Comparison of ENCODE assay signal across 14 mouse cellular contexts in genomic region chr8:61374059-61374755, GRCm38 (mm10).
DNase-seq lines count a peak whose midpoint lies in the region; ATAC-seq and TF ChIP-seq lines count a peak whose summit lies in the region.
"Had no signal": no experiment of that assay in that cellular context is flagged by ENCODE, and none has a peak within 500 bp of the region (broad histone marks: within the 10 kb centered on the region; RNA-seq: fewer than 3 reads in every experiment).

No protein-coding gene starts in this region.

- H3K36me3 ChIP-seq in hindbrain, embryonic 14.5 days (replicated peaks; ENCODE audit: control insufficient read depth, insufficient read depth), result peaks cover 26% of the 10 kb centered on the region
- peaks cover 29% of the 10 kb centered on the region for H3K36me3 ChIP-seq in hindbrain, embryonic 12.5 days
- peaks cover 28% of the 10 kb centered on the region for H3K36me3 ChIP-seq in neural tube, embryonic 13.5 days
- no peaks in the 10 kb centered on the region for H3K36me3 ChIP-seq in stomach, postnatal 0 days (ENCODE audit: control insufficient read depth, insufficient read depth, low read length)
- H3K36me3 ChIP-seq: liver, embryonic 13.5 days had no signal

- no peak for TF ChIP-seq EP300 in stomach, postnatal 0 days (optimal IDR thresholded peaks at IDR 0.05)

- 0 out of 2 replicates have a peak overlapping the region, but pooled peaks have one; percentile 3 for H3K27ac ChIP-seq in hindbrain, embryonic 14.5 days
- no peak overlapping the region for H3K27ac ChIP-seq in hindbrain, embryonic 12.5 days
- no peak overlapping the region for H3K27ac ChIP-seq in neural tube, embryonic 13.5 days (replicated peaks)
- H3K27ac ChIP-seq in stomach, postnatal 0 days (replicated peaks), result no peak overlapping the region
- H3K27ac ChIP-seq: liver, embryonic 13.5 days had no signal

- no peak overlapping the region for H3K4me3 ChIP-seq in hindbrain, embryonic 14.5 days (replicated peaks; ENCODE audit: low read length)
- H3K4me3 ChIP-seq in hindbrain, embryonic 12.5 days, result no peak overlapping the region
- no peak overlapping the region for H3K4me3 ChIP-seq in neural tube, embryonic 13.5 days
- H3K4me3 ChIP-seq in stomach, postnatal 0 days (ENCODE audit: low read depth, low read length), result no peak overlapping the region
- H3K4me3 ChIP-seq: liver, embryonic 13.5 days; myocyte had no signal

- ATAC-seq in hindbrain, embryonic 14.5 days (ENCODE audit: low FRiP score), result peak; percentile 40; the same call in 1 of the 2 replicates
- no peak for ATAC-seq in hindbrain, embryonic 12.5 days (ENCODE audit: low FRiP score)
- peak; percentile 64; the same call in 1 of the 2 replicates for ATAC-seq in neural tube, embryonic 13.5 days (ENCODE audit: low read depth)
- ATAC-seq in granulocyte monocyte progenitor cell, adult 5-6 weeks (replicated peaks; ENCODE audit: poor library complexity, severe bottlenecking), result peak; percentile 35; the same call in 1 of the 2 replicates
- no peak; the same call in 1 of the 2 replicates for ATAC-seq in stomach, postnatal 0 days (ENCODE audit: low FRiP score, low TSS enrichment)

- 85% methylated on average over 16 of the region's 16 CpGs for WGBS in hindbrain, embryonic 14.5 days
- WGBS in hindbrain, embryonic 12.5 days, result 85% methylated on average over 16 of the region's 16 CpGs
- 83% methylated on average over 16 of the region's 16 CpGs for WGBS in neural tube, embryonic 13.5 days
- WGBS in stomach, postnatal 0 days, result 88% methylated on average over 16 of the region's 16 CpGs

- H3K27me3 ChIP-seq in hindbrain, embryonic 14.5 days (ENCODE audit: control insufficient read depth, insufficient read depth, low read length), result no peaks in the 10 kb centered on the region
- H3K27me3 ChIP-seq in hindbrain, embryonic 12.5 days, result no peaks in the 10 kb centered on the region
- no peaks in the 10 kb centered on the region for H3K27me3 ChIP-seq in neural tube, embryonic 13.5 days
- H3K27me3 ChIP-seq in stomach, postnatal 0 days (ENCODE audit: control insufficient read depth, insufficient read depth, low read length), result no peaks in the 10 kb centered on the region
- H3K27me3 ChIP-seq: liver, embryonic 13.5 days had no signal

- H3K4me2 ChIP-seq in hindbrain, embryonic 14.5 days (replicated peaks), result no peak overlapping the region
- H3K4me2 ChIP-seq in hindbrain, embryonic 12.5 days (replicated peaks), result no peak overlapping the region
- H3K4me2 ChIP-seq in neural tube, embryonic 13.5 days, result no peak overlapping the region
- H3K4me2 ChIP-seq in stomach, postnatal 0 days (replicated peaks; ENCODE audit: low read depth), result no peak overlapping the region
- H3K4me2 ChIP-seq: liver, embryonic 13.5 days had no signal

- H3K4me1 ChIP-seq in hindbrain, embryonic 14.5 days (replicated peaks; ENCODE audit: control insufficient read depth, insufficient read depth, low read length), result peaks cover 7% of the 10 kb centered on the region; the same call in 1 of the 2 replicates
- peaks cover 18% of the 10 kb centered on the region for H3K4me1 ChIP-seq in hindbrain, embryonic 12.5 days
- H3K4me1 ChIP-seq in neural tube, embryonic 13.5 days (replicated peaks), result peaks cover 5% of the 10 kb centered on the region
- H3K4me1 ChIP-seq in stomach, postnatal 0 days (replicated peaks; ENCODE audit: control insufficient read depth, insufficient read depth), result no peaks in the 10 kb centered on the region
- H3K4me1 ChIP-seq: liver, embryonic 13.5 days had no signal

- TF ChIP-seq CTCF in stomach, postnatal 0 days (IDR thresholded peaks at IDR 0.05; ENCODE audit: low read depth), result peak; percentile 59

- no peaks in the 10 kb centered on the region for H3K9me3 ChIP-seq in hindbrain, embryonic 14.5 days (ENCODE audit: control insufficient read depth, low read length)
- no peaks in the 10 kb centered on the region for H3K9me3 ChIP-seq in hindbrain, embryonic 12.5 days (replicated peaks)
- H3K9me3 ChIP-seq in neural tube, embryonic 13.5 days, result no peaks in the 10 kb centered on the region
- H3K9me3 ChIP-seq in stomach, postnatal 0 days (ENCODE audit: control insufficient read depth, low read length), result no peaks in the 10 kb centered on the region
- H3K9me3 ChIP-seq: liver, embryonic 13.5 days had no signal

- H3K9ac ChIP-seq in hindbrain, embryonic 14.5 days, result no peak overlapping the region
- no peak overlapping the region for H3K9ac ChIP-seq in hindbrain, embryonic 12.5 days
- H3K9ac ChIP-seq in neural tube, embryonic 13.5 days, result no peak overlapping the region
- no peak overlapping the region for H3K9ac ChIP-seq in stomach, postnatal 0 days (ENCODE audit: low read length)
- H3K9ac ChIP-seq: liver, embryonic 13.5 days had no signal

- DNase-seq in hindbrain, embryonic 14.5 days (ENCODE audit: low spot score), result no peak
- no peak for DNase-seq in neural tube, embryonic 10.5 days (ENCODE audit: extremely low spot score, low spot score)
- no peak for DNase-seq in stomach, postnatal 0 days (ENCODE audit: low spot score)
- DNase-seq in c-Kit-positive CD71-positive TER-119-positive erythroid progenitor cells, embryonic 14.5 days (ENCODE audit: low spot score), result no peak
- no peak for DNase-seq in layer of hippocampus, postnatal 36 days
- DNase-seq: adrenal gland, postnatal 14 days; cerebellum, postnatal 36 days; gastrocnemius, postnatal 14 days; kidney, postnatal 36 days; liver, embryonic 13.5 days had no signal

Comparison
In these comparisons a context has a peak if more than half of its experiments do, and no peak if none do; other contexts are left out.
1. ATAC-seq: peak in hindbrain, embryonic 14.5 days (single experiment), neural tube, embryonic 13.5 days (single experiment) and granulocyte monocyte progenitor cell, adult 5-6 weeks (single experiment); none in hindbrain, embryonic 12.5 days (single experiment) and stomach, postnatal 0 days (single experiment).